Mouse (Mus musculus) lung, postnatal 0 days (tissue): ENCODE data around the gene Lama4.

ENCODE experiments used
- CTCF ChIP-seq: IDR thresholded peaks from 2 replicates; pipeline ENCODE4 v1.5.1; 2016; ENCODE audit warnings: antibody characterized with exemption, mild to moderate bottlenecking
- EP300 ChIP-seq: IDR thresholded peaks from 2 replicates; pipeline ENCODE4 v1.6.1; 2016; ENCODE audit warnings: antibody characterized with exemption, mild to moderate bottlenecking, control low read depth

- TF ChIP-seq CTCF: peak; percentile 58
- no peak for TF ChIP-seq EP300
Measured at GRCm38 (mm10) chr10:39121412-39121811, 156.1 kb downstream of the Lama4 start.
